Mouse (Mus musculus) CD8-positive naive resting alpha-beta T cell, adult 2 months (primary cell): ENCODE data around the gene Csnk1e.

ENCODE experiments used
- DNase-seq, 2 experiments: peaks; one replicate each; pipeline ENCODE4 v3.0.0; 2022; ENCODE audit warnings: low read depth in 2 of 2, low spot score in 2 of 2

The Csnk1e gene

DNA sequence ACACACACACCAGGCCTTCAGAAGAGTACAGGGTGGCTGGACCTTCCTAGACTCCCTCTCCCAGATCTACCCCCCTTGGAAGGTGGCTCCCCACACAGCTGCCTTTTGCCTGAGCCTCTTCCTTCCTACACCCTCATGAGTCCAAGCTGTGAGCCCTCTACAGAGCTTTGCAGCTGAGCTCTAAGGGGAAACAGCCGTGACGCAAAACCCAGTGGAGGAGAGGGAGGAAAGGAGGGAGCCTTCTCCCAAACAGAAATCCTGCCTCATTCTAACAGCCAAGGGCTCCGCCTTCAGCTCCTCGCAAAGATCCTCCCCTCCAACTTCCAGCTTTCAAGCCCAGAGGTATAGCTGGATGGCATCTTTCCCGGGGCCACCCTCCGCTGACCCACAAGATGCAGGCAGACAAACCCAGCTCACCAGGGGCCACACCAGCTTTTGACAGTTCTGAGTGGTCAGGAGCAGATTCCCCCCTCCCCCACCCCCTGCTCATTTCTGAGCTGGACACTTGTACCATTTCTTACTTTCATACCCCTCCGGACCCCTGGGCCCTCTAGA, 11.4 kb downstream of the Csnk1e start:
- no peak for DNase-seq

DNA sequence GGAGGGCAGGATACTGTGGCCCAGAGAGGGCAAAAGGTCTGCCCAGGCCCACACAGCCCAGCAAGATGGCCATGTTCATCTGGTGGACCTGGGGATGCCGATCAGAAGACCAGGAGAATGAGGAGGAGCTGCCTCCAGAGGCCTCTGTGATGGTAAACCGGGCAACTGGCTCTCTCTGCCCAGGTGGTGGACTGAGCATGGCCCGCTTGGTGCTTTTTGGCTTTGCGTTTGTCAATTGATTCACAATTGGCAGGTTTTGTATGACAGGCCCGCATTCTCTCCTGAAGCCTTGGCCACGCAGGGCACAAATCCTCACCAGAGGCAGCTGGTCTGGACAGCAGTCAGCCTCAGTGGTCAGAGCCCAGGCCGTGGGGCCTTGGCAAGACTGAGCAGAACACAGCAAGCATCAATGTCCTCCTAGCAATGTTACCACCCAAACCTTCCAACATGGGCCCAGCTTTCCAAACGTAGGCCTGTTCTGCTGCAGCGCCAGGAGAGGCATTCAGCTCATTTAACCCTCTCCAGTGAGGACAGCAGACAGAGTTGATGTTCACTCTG, 12.3 kb downstream of the Csnk1e start:
- DNase-seq: no peak

DNA sequence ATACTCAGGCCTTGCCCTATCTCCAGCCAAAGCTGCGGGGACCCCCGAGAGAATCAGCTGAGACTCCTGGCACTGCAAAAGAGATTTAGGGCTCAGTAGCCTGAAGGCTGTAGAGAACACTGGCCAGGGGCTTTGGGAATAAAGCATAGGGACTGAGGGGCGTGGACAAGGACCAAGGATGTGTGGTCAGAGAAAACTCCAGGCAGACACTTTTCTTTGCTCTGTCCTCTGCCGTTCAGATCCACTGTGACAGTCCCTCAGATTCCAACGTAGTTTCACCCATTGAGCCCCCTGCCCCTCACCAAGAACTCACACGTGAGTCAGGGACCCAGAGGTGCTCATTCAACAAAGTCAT, 13.1 kb downstream of the Csnk1e start:
- no peak for DNase-seq

DNA sequence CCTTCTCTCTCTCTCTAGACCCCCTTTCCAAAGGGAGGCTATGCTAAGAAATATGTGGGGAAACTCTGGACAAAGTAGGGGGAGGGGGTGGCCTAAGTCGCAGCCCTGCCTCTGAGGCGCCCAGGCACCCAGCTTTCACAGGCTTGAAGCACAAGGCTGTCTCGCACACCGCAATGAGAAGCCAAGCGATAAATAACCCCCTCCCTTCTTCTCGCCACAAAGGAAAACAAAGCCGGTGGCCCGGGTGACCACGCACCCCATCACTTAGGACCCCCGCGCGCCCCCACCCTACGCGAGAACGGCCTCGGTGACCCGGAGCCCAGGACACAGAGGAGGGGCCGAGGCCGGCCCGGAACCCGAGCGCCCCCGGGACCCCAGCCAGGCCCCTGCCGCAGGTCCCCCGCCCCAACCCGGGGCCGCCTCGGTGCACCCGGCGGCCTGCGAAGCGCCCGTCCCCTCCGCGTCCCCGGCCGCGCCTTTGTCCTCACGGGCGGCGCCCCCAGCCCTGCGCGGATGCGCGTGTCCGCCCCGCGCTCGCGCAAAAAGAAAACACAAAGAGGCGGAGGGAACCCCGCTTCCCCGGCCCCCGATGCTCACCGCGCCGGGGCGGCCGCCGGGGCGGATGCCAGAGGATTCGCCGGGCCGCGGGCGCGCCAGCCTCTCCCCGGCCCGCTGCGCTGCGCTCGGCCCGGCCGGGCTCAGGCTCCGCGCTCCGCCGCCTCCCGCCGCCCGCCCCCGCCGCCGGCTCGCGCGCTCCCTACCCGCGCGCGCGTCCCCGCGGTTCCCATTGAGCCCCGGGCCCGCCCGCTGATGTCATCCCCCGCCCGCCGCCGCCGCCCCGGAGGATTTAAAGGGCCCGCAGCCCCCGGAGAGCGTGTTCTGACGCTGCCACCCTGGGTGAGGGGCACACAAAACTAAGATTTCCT, 13.8 kb downstream of the Csnk1e start:
- peak; percentile 28 to 38 for DNase-seq

DNA sequence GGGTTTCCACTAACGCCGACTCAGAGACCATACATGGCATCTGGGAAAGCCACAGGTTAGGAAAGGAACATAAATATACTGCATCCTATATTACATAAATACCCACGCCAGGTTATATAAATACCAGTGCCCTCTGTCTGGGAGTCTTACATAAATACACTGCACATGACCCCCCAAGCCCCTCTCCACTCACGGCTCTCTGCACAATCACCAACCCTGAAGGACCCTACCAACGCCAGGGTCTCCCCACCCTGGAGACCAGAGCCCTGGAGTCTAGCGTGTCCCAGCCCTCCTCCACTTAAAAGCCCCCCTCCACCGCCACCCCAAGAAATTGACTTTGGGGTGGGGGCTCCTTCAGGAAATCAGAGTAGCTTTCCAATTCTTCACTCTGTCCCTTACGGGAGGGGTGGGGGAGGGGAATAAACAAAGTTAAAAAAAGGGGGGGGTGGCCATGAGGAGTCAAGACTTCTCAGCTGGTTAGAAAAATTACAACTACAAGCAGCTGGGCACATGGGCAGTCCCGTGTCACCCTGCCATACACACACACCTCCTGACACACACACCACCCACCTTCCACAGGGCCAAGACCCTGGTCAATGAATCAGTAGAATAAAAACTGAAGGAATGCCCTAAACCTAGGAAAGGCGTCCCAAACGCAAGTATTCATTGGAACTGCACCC, 14.6 kb downstream of the Csnk1e start:
- peak in 1 of 2 experiments; percentile 7 for DNase-seq

DNA sequence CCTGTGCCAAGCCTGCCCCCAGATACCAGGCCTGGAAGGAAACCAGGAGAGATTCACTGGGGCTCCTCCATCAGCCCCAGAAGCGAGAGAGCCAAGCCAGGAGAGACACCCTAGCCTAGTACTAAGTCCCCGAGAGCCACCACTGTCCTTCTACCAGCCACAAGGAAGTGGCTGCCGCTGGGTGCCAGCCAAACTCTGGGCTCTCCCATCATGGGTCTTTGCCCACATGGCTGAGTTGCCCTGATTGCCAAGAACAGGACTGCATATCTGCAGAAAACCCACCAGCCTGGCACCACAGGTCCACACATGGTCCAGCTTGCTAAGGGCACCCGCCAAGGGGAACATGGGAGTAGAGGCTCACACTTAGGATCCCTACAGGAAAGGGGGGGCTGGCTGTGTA, 15.1 kb downstream of the Csnk1e start:
- DNase-seq: peak in 1 of 2 experiments; percentile 7

DNA sequence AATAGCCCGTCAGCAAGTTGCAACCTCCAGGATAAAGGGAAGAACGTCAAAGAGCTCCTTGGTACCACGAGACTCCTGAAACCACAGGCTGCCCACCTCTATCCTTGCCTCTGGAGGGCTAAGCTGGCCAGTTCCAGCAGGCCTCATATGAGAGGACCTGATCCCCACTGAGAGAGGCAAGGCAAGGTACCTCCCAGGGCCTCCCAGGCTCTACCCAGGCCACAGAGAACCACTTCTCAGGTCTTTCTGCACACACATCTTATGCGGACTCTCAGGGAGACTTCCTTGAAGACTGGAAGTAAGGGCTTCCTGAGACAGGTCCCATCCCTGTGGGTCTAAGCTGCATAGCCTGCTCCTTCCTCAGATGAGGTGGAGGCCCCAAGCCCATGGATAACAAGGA, 16.0 kb downstream of the Csnk1e start:
- no peak for DNase-seq

DNA sequence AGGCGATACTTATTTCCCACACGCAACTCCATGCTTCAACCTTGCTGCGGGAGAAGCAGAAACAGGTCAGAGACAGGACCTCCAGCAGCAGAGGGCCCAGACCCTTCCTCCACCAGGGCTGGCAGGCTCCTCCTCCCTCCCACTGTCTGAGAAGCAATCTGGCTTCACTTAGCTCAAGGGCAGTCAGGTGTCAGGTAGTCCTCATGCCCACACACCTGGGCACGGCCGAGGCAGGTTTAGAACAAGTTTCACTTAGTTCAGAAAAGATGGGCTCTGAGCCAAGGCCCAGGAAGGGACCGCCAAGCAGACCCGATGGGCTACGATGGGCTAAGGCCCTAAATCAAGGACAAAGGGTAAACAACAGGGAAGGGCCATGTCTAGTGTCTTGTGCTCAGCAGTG, 16.6 kb downstream of the Csnk1e start:
- no peak for DNase-seq

DNA sequence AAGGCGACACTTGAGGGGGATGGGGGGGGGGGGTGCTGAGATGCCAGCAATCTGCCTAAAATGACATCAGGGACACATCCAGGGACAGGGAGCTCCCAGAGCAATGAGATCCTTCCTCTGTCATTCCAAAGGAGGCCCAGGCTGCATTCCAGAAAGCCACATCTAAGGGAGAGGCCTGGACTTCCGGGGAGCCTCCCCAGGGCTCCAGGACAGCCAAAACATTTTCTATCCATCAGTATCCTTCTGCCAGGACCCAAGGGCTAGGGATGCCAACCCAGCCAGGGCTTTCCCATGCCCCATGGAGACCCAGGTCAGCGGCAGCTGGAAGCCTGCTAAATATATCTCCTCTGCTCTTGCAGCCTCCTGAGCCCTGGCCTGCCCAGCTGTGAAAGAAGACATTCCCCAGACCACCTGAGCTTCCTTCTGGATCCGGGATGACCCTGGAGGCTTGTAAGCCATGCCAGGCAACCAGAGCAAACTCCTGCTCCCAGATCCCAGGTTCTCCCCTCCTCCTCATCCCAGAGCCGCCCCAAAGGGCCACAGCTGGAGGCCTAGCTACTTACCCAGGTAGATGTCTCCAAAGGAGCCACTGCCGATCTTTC, 17.1 kb downstream of the Csnk1e start:
- DNase-seq: no peak

DNA sequence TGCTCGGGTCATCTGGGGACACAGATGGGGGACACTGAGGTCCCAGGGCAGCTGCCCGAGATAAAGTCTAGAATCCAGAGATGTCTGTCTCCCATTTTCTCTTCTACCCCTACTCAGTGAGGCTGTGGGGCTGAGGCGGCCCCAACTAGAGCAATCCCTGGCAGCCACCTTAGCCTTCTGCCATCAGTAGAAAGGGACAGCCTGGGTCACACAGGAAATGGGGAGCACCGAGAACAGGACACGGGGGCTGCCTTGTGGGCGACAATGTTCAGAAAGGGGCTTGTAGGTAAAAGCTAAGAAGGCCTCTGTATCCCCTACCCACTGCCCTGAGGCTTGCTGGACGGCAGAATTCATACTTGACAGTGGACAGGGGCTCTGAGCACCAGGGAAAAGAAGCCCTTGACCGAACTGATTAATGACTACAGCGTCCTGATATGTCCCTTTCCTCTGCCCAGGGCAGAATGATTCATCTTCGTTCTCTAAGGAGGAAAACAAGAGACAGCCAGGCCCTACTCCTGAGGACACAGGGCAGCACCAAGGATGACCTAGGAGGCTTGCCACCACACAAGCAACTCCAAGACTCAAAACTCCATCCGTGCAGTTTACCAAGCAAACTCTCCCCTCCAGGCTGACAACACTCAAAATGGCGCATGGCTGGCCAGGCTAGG, 17.7 kb downstream of the Csnk1e start:
- DNase-seq: no peak

DNA sequence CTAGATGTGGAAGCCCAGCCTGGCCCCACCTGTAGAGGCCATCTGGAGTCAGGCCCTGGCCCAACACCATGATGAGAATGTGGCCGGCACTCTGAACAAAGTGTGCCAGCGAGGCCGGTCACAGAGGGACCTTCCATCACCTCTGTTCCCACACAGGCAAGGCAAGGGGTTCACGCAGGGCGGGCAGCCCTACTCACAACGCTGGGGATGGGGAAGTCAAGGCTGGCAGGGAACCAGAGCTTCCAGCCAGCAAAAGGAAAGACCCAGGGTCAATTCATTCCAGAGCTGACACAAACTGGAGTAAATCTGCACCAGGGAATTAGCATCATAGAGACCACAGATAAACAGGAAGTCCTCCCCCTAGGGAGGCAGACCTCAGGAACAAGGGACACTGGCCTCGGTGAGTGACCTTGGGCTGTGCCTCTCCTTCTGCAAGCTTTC, 18.9 kb downstream of the Csnk1e start:
- DNase-seq: no peak

DNA sequence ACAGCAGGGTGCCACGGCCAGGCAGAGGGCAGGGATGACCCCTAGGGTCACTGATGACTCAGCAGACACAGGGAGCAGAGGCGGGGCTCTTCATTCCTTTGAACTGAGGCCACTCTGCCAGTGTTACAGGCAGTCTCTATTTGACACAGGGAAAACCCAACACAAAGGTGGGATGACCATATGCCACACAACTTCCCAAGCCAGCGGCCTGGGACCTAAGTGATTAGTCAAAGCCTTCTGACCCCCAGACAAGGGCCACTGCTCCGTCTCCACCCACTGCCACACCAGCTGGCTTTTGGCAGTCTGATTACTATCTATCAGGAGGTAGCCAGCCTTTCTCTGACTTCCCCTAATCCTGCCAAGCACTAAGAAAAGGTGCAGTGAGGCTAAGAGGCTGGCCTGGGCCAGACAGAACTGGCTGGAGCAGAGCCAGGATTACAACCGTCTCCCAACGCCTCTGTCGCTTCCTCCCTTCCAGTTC, 20.1 kb downstream of the Csnk1e start:
- no peak for DNase-seq

DNA sequence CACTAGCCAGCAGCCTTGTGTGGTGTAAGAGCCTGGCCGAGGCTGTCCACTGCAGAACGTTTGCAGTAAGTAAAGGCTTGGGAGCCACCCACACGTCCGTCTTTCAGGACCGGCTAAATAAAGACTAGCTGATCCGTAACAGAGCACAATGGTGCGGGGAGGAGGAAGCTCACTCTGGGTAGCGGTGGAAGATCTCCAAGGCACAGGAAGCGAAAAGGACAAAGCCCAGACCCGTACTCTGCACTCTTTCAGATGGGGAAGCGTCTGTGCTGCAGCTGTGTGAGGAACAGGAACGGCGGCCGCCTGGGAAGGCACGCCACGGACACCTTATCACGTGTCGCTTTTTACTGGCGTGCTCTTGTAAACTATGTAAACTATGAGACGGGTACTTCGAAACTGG, 22.5 kb downstream of the Csnk1e start:
- DNase-seq: no peak

DNA sequence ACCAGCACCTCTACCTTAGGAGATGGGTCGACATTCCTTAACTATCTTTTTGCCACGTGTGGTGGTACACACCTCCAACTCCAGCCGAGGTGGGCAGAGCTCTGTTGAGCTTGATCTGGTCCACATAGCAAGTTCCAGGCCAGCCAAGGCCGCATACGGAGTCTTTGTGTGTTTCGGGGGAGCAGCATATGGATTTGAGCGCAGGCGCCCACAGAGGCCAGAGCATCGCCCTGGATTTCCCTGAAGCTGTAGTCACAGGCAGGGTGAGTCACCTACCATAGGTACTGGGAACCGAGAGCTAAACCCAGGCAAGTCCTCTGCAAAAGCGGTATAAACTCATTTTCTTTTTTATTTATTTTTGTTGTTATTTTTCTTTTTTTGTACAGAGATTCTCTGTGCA, 23.0 kb downstream of the Csnk1e start:
- no peak for DNase-seq

DNA sequence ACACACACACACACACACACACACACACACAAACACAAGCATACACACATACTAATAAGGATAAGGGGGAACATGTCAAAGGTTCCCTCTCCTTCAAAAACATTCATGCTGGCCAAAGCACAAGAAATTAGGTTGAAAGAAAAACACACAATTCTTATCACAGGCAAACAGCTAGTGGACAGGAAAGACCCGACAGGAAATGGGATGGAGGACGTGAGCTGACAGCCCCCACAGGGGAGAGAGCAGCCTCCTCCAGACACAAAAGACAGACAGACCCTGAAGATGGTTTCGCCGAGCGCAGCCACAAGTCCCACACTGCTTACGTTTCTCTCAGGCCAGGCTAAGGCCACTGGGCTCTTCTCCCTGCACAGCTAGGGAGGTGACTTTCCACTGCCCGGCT, 23.4 kb downstream of the Csnk1e start:
- no peak for DNase-seq

DNA sequence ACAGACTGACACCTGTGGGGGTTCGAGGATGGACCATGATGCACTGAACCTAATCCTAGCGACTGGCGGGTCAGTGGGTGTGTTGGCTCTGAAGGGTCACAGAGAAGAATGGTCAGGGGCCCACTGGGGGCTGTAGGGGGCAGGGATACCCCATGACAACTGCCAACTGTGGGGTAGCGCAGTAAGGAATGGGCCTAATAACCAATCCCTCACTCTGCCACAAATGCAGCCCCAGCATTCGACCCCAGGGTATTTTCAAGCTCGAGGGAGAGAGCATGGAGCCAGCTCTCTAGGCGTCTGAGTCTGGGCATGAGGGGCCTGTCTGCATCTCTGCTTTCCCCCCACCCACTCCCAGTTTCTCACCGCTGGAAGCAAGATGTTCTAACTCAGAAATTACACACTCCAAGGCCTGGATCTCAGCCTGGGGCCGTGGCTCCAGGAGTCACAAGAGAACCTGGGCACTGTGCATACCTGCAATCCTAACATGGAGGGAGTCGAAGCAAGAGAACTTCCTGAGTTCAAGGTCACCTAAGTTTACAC, 24.8 kb downstream of the Csnk1e start:
- no peak for DNase-seq

DNA sequence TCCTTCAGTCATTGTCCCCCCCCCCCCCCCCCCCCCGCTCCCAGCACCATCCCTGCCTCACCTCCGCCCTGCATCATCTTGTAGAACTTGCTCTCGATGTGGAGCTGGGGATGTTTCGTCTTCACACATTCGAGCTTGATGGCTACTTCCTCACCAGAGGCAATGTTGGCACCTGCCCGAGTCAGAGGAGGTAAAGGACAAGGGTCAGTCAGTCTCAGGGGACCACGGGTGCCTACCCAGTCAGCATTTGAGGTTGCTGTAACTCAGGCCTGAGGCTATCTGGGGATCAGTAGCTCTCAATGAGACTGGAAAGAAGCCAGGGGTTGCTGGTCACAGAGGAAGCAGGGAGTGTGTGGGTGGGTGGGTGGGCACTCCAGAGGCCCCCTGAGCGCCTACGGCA, 25.4 kb downstream of the Csnk1e start:
- no peak for DNase-seq

DNA sequence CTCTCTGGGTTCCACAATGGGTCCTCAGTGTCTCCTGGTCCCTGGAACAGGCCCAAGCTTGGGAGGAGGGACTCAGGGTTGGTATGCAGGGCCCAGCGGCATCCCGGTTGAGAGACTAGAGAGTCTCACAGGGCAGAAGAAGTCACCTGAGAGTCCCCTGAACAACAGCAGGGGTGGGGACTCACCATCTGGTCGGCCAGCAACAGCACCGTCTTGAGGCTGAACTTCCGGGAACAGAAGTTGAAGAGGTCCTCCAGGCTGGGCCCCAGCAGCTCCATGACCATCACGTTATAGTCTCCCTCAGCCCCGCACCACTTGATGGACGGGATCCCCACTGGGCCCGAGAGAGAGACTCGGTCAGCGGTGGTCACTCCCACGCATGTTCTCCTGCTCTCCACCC, 25.8 kb downstream of the Csnk1e start:
- DNase-seq: no peak

DNA sequence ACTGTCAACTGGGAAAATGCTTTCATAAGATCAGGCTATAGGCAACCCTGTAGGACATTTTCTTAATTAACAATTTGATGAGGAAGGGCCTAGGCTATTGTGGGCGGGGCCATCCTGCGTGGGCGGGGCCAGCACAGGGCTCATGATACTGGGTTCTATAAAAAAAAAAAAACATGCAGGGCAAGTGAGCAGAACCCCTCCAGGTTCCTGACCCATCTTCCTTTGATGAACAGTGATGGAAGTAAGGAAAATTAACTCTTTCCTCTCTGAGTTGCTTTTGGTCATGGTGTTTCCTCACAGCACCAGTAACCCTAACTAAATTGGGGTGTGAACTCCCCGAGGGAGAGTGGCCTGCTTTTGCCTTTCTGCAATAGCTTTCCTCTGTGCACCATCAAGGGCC, 26.8 kb downstream of the Csnk1e start:
- no peak for DNase-seq

DNA sequence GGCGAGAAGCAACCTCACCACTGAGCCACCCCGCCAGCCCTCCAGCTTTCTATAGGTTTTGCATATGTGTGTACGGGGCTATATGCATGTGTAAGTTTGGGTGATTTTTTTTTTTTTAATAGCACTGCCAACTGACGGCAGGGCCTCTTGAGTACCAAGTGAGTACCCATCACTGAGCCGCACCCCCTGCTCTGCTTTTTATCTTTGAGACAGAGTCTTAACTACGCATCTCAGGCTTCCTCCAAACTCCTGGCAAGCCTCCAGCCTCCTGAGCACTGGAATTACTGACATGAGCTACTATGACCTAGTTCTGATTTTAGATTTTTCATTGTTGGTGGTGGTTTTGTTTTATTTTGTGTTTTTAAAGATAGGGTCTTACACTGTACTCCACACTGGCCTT, 27.9 kb downstream of the Csnk1e start:
- no peak for DNase-seq

DNA sequence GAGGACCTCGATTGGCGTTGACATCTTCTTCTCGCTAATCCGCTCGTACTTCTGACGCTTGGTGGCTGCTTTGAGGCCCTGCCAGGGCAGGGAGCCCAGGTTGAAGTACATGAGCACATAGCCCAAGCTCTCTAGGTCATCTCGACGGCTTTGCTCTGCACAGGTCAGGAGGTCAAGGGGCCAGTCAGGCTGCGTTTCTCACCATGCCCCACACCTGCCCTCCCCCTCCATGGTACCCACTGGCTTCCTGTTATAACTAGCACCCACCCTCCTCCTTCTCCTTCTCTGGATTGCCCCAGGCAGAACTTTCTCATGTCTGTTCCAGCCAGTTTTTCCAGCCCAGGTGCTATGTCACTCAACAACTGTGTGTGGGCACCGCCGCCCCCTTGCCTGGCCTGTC, 29.9 kb downstream of the Csnk1e start:
- DNase-seq: no peak
